Mouse (Mus musculus) MEL (cell line): ENCODE measurements at regions not wholly inside any gene's neighbourhood (a gene's known extent, or its start where the extent isn't known, plus 50 kb on each side); places are given as distances from the start of the nearest gene placed in this dataset.

Source experiments
- DNase-seq: peaks from one replicate; pipeline ENCODE4 v3.0.0; 2011; ENCODE audit warnings: low read depth, low spot score
- H3K27ac ChIP-seq: 2 replicates; pipeline ENCODE4 v1.5.1; 2012; ENCODE audit warnings: low read depth, mild to moderate bottlenecking, control low read depth, low read length, moderate library complexity; ENCODE audit not compliant: control insufficient read depth
- H3K27me3 ChIP-seq, 2 experiments: fragments of 150-350 bp in 1 of 2; sonication (generic) in 1 of 2; 2 replicates each; pipeline ENCODE4 v1.6.1; 2012; ENCODE audit warnings: low read length in 2 of 2, mild to moderate bottlenecking in 2 of 2, improper control_type of control experiment in 1 of 2, moderate library complexity in 1 of 2; ENCODE audit not compliant: insufficient read depth in 2 of 2, control insufficient read depth in 1 of 2
- H3K36me3 ChIP-seq, 2 experiments: 2 replicates each; pipeline ENCODE4 v1.6.1; 2012 to 2014; ENCODE audit warnings: low read length in 2 of 2, improper control_type of control experiment in 1 of 2, inconsistent platforms in 1 of 2, mild to moderate bottlenecking in 1 of 2; ENCODE audit not compliant: insufficient read depth in 2 of 2, control insufficient read depth in 1 of 2
- H3K4me1 ChIP-seq, 2 experiments: fragments of 150-350 bp in 1 of 2; sonication (generic) in 1 of 2; 2 replicates each; pipeline ENCODE4 v1.6.1; 2012; ENCODE audit warnings: low read length in 2 of 2, improper control_type of control experiment in 1 of 2, mild to moderate bottlenecking in 1 of 2; ENCODE audit not compliant: insufficient read depth in 2 of 2, control insufficient read depth in 1 of 2
- H3K4me3 ChIP-seq, 2 experiments: fragments of 150-350 bp in 1 of 2; sonication (generic) in 1 of 2; 2 replicates each; pipeline ENCODE4 v1.5.1; 2012; ENCODE audit warnings: low read depth in 2 of 2, low read length in 2 of 2, mild to moderate bottlenecking in 2 of 2, moderate library complexity in 2 of 2, control low read depth in 1 of 2, improper control_type of control experiment in 1 of 2; ENCODE audit not compliant: control insufficient read depth in 1 of 2, insufficient read depth in 1 of 2
- H3K79me2 ChIP-seq: 2 replicates; pipeline ENCODE4 v1.6.1; 2012; ENCODE audit warnings: mild to moderate bottlenecking, low read length, moderate library complexity; ENCODE audit not compliant: control insufficient read depth, poor library complexity, insufficient read depth
- H3K9ac ChIP-seq: 2 replicates; pipeline ENCODE4 v1.6.1; 2012; ENCODE audit warnings: low read depth, mild to moderate bottlenecking, control low read depth, low read length, moderate library complexity; ENCODE audit not compliant: control insufficient read depth, poor library complexity, severe bottlenecking
- H3K9me3 ChIP-seq: fragments of 150-350 bp; sonication (generic); replicated peaks from 2 replicates; pipeline ENCODE4 v1.6.1; 2012; ENCODE audit warnings: mild to moderate bottlenecking, low read length, improper control_type of control experiment, moderate library complexity; ENCODE audit not compliant: insufficient read depth
- BHLHE40 ChIP-seq: IDR thresholded peaks from 2 replicates; pipeline ENCODE4 v1.6.1; 2012; ENCODE audit warnings: low read depth, mild to moderate bottlenecking, inconsistent platforms, low read length, improper control_type of control experiment, borderline replicate concordance
- CTCF ChIP-seq, 3 experiments: IDR thresholded peaks in 2 of 3; conservative IDR thresholded peaks in 1 of 3; 2 replicates each; pipeline ENCODE4 v1.5.1; 2011 to 2012; ENCODE audit warnings: low read length in 3 of 3, low read depth in 2 of 3, mild to moderate bottlenecking in 2 of 3, improper control_type of control experiment in 1 of 3, inconsistent platforms in 1 of 3, mixed read lengths in 1 of 3, moderate library complexity in 1 of 3; ENCODE audit not compliant: control insufficient read depth in 1 of 3, insufficient read depth in 1 of 3, poor library complexity in 1 of 3, severe bottlenecking in 1 of 3
- GATA1 ChIP-seq: IDR thresholded peaks from 2 replicates; pipeline ENCODE4 v1.6.1; 2011; ENCODE audit warnings: low read depth, low read length, improper control_type of control experiment
- KAT2A ChIP-seq: conservative IDR thresholded peaks from 2 replicates; pipeline ENCODE4 v1.6.1; 2012; ENCODE audit warnings: low read depth, low read length, improper control_type of control experiment, inconsistent platforms
- MAX ChIP-seq: IDR thresholded peaks from 2 replicates; pipeline ENCODE4 v1.6.1; 2011; ENCODE audit warnings: low read length, improper control_type of control experiment
- MAZ ChIP-seq: IDR thresholded peaks from 2 replicates; pipeline ENCODE4 v1.6.1; 2012; ENCODE audit warnings: low read depth, mild to moderate bottlenecking, inconsistent platforms, low read length, improper control_type of control experiment
- MXI1 ChIP-seq: IDR thresholded peaks from 2 replicates; pipeline ENCODE4 v1.6.1; 2011; ENCODE audit warnings: mild to moderate bottlenecking, low read depth, low read length, improper control_type of control experiment
- MYC ChIP-seq: IDR thresholded peaks from 2 replicates; pipeline ENCODE4 v1.6.1; 2011; ENCODE audit warnings: low read depth, mild to moderate bottlenecking, low read length, improper control_type of control experiment, moderate library complexity
- NELFE ChIP-seq: IDR thresholded peaks from 2 replicates; pipeline ENCODE4 v1.6.1; 2011; ENCODE audit warnings: low read depth, low read length, improper control_type of control experiment
- NRF1 ChIP-seq: IDR thresholded peaks from 2 replicates; pipeline ENCODE4 v1.6.1; 2014; ENCODE audit warnings: low read depth, mild to moderate bottlenecking, inconsistent platforms, low read length, improper control_type of control experiment, moderate library complexity; ENCODE audit not compliant: poor library complexity, insufficient read depth, severe bottlenecking
- POLR2A ChIP-seq, 2 experiments: IDR thresholded peaks; 2 replicates each; pipeline ENCODE4 v1.6.1; 2011 to 2012; ENCODE audit warnings: low read length in 2 of 2, mild to moderate bottlenecking in 2 of 2, control low read depth in 1 of 2, improper control_type of control experiment in 1 of 2, low read depth in 1 of 2, moderate library complexity in 1 of 2; ENCODE audit not compliant: control insufficient read depth in 1 of 2, insufficient read depth in 1 of 2, poor library complexity in 1 of 2
- RCOR1 ChIP-seq: IDR thresholded peaks from 2 replicates; pipeline ENCODE4 v1.6.1; 2012; ENCODE audit warnings: low read depth, mild to moderate bottlenecking, inconsistent platforms, low read length, improper control_type of control experiment
- SIN3A ChIP-seq: IDR thresholded peaks from 2 replicates; pipeline ENCODE4 v1.6.1; 2012; ENCODE audit warnings: low read length, improper control_type of control experiment, inconsistent platforms
- SMC3 ChIP-seq: IDR thresholded peaks from 2 replicates; pipeline ENCODE4 v1.6.1; 2011; ENCODE audit warnings: low read depth, low read length, improper control_type of control experiment
- TAL1 ChIP-seq: IDR thresholded peaks from 2 replicates; pipeline ENCODE4 v1.6.1; 2012; ENCODE audit warnings: mild to moderate bottlenecking, inconsistent platforms, low read length, moderate library complexity, mixed read lengths
- TBP ChIP-seq: IDR thresholded peaks from 2 replicates; pipeline ENCODE4 v1.8.0; 2011; ENCODE audit warnings: low read depth, low read length, improper control_type of control experiment
- USF1 ChIP-seq: IDR thresholded peaks from 2 replicates; pipeline ENCODE4 v1.6.1; 2014; ENCODE audit warnings: low read depth, mild to moderate bottlenecking, inconsistent platforms, low read length, improper control_type of control experiment, moderate library complexity
- ZKSCAN1 ChIP-seq: IDR thresholded peaks from 2 replicates; pipeline ENCODE4 v1.6.1; 2012; ENCODE audit warnings: low read depth, mild to moderate bottlenecking, inconsistent platforms, low read length, improper control_type of control experiment, moderate library complexity

GRCm38 (mm10) chr14:9411822-9412403, 745.9 kb upstream of the 4930452B06Rik start:
- no peak overlapping the region for H3K9ac ChIP-seq
- H3K27ac ChIP-seq, result no peak overlapping the region
- no peak overlapping the region for H3K4me3 ChIP-seq
- no peak for DNase-seq
- no peaks in the 10 kb centered on the region for H3K4me1 ChIP-seq
- no peaks in the 10 kb centered on the region for H3K36me3 ChIP-seq
- no peaks in the 10 kb centered on the region for H3K79me2 ChIP-seq
- TF ChIP-seq SMC3 (no peak), RCOR1 (no peak), SIN3A (no peak), BHLHE40 (no peak), NRF1 (no peak), TAL1 (no peak), GATA1 (no peak), NELFE (no peak), CTCF (IDR thresholded peaks at IDR 0.05 in 2 of 3, conservative IDR thresholded peaks at IDR 0.05 in 1 of 3; ENCODE audit: control insufficient read depth in 1 of 3, insufficient read depth in 1 of 3, low read depth in 2 of 3, low read length in 3 of 3, poor library complexity in 1 of 3, severe bottlenecking in 1 of 3) (no peak), USF1 (no peak), ZKSCAN1 (no peak), POLR2A (IDR thresholded peaks at IDR 0.05; ENCODE audit: control insufficient read depth in 1 of 2, insufficient read depth in 1 of 2, low read depth in 1 of 2, low read length in 2 of 2, poor library complexity in 1 of 2) (no peak), MXI1 (no peak), TBP (no peak), MAZ (no peak), KAT2A (no peak)
- no peaks in the 10 kb centered on the region for H3K9me3 ChIP-seq
- H3K27me3 ChIP-seq, result no peaks in the 10 kb centered on the region

GRCm38 (mm10) chr14:9403688-9404087, 737.6 kb upstream of the 4930452B06Rik start:
- no peak overlapping the region for H3K4me3 ChIP-seq
- H3K27ac ChIP-seq, result no peak overlapping the region
- H3K9ac ChIP-seq, result no peak overlapping the region
- H3K36me3 ChIP-seq, result no peaks in the 10 kb centered on the region
- no peak for DNase-seq
- H3K9me3 ChIP-seq, result no peaks in the 10 kb centered on the region
- no peaks in the 10 kb centered on the region for H3K27me3 ChIP-seq
- H3K4me1 ChIP-seq, result no peaks in the 10 kb centered on the region
- no peaks in the 10 kb centered on the region for H3K79me2 ChIP-seq
- no peak for TF ChIP-seq RCOR1
- no peak for TF ChIP-seq BHLHE40
- TF ChIP-seq MYC, result no peak
- TF ChIP-seq MAX, result no peak
- no peak for TF ChIP-seq TBP
